Mouse (Mus musculus) myocyte (in vitro differentiated cells): Measurements from ENCODE around the gene Ubqln4.

Experiments
- CEBPB ChIP-seq: IDR thresholded peaks from 2 replicates; pipeline ENCODE4 v1.6.1; 2011; ENCODE audit warnings: mild to moderate bottlenecking, moderate library complexity; ENCODE audit not compliant: poor library complexity, insufficient read depth, severe bottlenecking
- MYOG ChIP-seq, 3 experiments: IDR thresholded peaks; one replicate each; pipeline ENCODE4 v1.6.1; 2011; ENCODE audit warnings: control low read depth in 2 of 3, low read depth in 2 of 3, mild to moderate bottlenecking in 2 of 3; ENCODE audit not compliant: insufficient read length in 2 of 3, control insufficient read depth in 1 of 3, insufficient read depth in 1 of 3
- POLR2A ChIP-seq: IDR thresholded peaks from one replicate; pipeline ENCODE4 v1.6.1; 2011; ENCODE audit warnings: low read depth, mild to moderate bottlenecking, control low read depth, moderate library complexity; ENCODE audit not compliant: insufficient read length
- TCF12 ChIP-seq: IDR thresholded peaks from one replicate; pipeline ENCODE4 v1.6.1; 2011; ENCODE audit warnings: mild to moderate bottlenecking, control low read depth; ENCODE audit not compliant: poor library complexity, insufficient read depth, severe bottlenecking
- USF1 ChIP-seq: IDR thresholded peaks from one replicate; pipeline ENCODE4 v1.6.1; 2011; ENCODE audit warnings: low read depth, mild to moderate bottlenecking, control low read depth, moderate library complexity

- no peak for TF ChIP-seq POLR2A
- no peak for TF ChIP-seq USF1
- TF ChIP-seq CEBPB = no peak
- no peak for TF ChIP-seq MYOG (IDR thresholded peaks at IDR 0.05; ENCODE audit: control insufficient read depth in 1 of 3, insufficient read depth in 1 of 3, insufficient read length in 2 of 3, low read depth in 2 of 3)
- TF ChIP-seq TCF12 = no peak
Observed at GRCm38 (mm10) chr3:88563442-88563841, 9.9 kb downstream of the Ubqln4 start.
